Mouse (Mus musculus) A20 (cell line): ENCODE measurements around the gene Prr14.

Experiments used
- DNase-seq: peaks from one replicate; pipeline ENCODE4 v3.0.0-alpha.2; 2011; ENCODE audit warnings: low read depth, low spot score

Prr14 gene

GRCm38 (mm10) chr7:127512231-127513015, 53.0 kb downstream of the Prr14 start:
- peak; percentile 97 for DNase-seq

GRCm38 (mm10) chr7:127513016-127513390, 53.6 kb downstream of the Prr14 start:
- DNase-seq: no peak

GRCm38 (mm10) chr7:127513781-127514180, 54.4 kb downstream of the Prr14 start:
- DNase-seq: no peak

GRCm38 (mm10) chr7:127515846-127516245, 56.4 kb downstream of the Prr14 start:
- no peak for DNase-seq

- no peak for DNase-seq
Observed at GRCm38 (mm10) chr7:127516344-127516743, 56.9 kb downstream of the Prr14 start.

GRCm38 (mm10) chr7:127519284-127519683, 59.9 kb downstream of the Prr14 start, which contains the start of gene Gm42715:
TSS of gene Gm42715 (plus strand) at chr7:127519584.
- DNase-seq: no peak
